Mouse (Mus musculus): ENCODE data around the gene Spred2. TPM values are rescaled to one million over a fixed set of nuclear protein-coding genes. Genes with fewer than 3 reads are reported as not detected.

Gene Spred2
- total RNA-seq, 1 experiment from 2014 or later: 4.9 TPM

DNA sequence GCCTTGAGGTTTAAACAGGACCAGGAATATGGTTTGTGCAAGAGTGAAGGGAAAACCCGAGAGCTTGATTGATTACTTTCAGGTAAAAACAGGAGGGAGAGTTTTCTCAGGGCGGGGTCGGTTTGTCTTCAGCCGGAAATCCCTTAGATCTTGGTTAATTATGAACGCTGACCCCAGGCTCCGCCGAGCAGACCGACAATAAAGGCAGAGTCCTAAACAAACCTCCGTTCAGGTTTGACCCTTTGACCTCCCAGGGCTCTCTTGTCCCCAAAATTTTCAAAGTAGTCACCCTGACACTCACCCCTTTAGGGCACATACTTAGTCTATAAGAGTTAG is 63.5 kb downstream of the Spred2 start:
- no peak for ATAC-seq (replicated peaks in 1 of 2; ENCODE audit: insufficient read depth in 1 of 2, low FRiP score in 2 of 2, low TSS enrichment in 1 of 2, low read depth in 1 of 2, poor library complexity in 2 of 2, severe bottlenecking in 2 of 2)

DNA sequence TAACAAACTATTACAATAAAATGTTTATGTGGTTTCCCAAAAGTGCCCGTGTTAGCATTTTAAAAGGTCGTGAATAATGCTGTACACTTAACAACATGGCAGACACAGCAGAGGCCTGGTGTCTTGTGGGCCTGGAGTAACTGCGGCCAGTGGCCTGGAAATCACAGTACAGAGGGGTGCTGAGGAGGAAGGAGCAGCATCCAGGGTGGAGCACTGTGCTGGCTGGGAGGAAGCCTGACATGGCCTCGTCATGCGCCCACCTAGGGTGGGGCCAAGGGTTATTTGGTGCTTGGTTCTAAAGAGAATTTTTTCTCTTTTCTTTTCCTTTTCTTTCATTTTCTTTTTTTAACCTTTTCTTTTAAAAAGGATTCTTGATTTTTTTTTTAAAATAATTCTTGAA is 64.0 kb downstream of the Spred2 start:
- ATAC-seq (replicated peaks in 1 of 2; ENCODE audit: insufficient read depth in 1 of 2, low FRiP score in 2 of 2, low TSS enrichment in 1 of 2, low read depth in 1 of 2, poor library complexity in 2 of 2, severe bottlenecking in 2 of 2): no peak

DNA sequence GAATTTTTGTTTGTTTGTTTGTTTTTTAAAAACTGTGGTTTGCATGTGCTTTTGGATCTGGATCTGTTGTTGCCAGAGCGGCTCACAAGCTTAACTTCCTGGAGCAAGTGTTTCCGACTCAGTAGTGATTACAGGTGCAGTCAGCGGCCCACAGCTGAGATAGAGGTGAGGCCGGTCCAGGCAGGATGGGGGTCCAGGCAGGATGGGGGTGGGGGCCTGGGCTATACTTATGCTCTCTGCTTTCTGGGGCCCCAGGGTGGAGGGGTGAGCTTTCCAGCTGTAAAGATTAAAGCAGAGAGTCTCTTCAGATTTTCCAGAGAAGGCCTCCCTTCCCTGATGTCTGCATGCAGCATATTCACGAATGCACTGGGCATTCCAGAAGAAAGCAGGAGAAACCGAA is 64.5 kb downstream of the Spred2 start:
- no peak for ATAC-seq (replicated peaks in 1 of 2; ENCODE audit: insufficient read depth in 1 of 2, low FRiP score in 2 of 2, low TSS enrichment in 1 of 2, low read depth in 1 of 2, poor library complexity in 2 of 2, severe bottlenecking in 2 of 2)

DNA sequence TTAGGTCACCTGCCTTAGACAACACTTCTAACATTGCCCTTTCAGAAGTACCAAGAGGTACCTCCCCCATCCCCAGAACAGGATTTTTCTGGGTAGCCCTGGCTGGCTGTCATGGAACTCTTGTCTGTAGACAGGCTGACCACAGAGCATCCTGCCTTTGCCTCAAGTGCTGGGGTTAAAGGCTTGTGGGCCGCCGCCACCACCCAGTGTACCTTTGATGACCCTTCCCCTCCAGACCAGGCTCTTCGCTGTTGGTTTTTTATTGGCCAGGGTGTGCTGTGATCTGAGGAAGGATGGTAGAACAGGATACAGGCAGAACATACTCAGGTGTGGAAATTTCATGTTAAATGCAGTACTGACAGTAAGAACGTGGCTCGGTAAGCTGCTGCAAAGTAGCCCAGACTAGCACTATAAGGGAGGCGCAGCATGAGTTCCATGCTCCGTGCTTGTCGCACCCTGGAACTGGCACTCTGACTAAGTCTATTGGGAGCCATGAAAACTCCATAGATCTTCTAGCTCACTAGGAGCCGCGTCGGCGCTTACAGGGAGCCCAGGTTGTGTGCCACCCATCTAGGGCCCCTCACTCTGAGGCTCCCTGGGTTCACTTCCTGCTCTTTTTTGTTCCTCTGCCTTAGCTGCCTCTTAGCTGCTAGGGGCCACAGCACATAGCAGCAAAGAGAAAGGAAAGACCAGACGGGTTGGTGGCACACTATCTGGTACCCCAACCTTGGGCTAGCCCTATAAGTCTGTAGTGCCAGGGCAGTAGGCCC is 65.2 kb downstream of the Spred2 start:
- ATAC-seq (replicated peaks in 1 of 2; ENCODE audit: insufficient read depth in 1 of 2, low FRiP score in 2 of 2, low TSS enrichment in 1 of 2, low read depth in 1 of 2, poor library complexity in 2 of 2, severe bottlenecking in 2 of 2): peak; percentile 20 to 25

DNA sequence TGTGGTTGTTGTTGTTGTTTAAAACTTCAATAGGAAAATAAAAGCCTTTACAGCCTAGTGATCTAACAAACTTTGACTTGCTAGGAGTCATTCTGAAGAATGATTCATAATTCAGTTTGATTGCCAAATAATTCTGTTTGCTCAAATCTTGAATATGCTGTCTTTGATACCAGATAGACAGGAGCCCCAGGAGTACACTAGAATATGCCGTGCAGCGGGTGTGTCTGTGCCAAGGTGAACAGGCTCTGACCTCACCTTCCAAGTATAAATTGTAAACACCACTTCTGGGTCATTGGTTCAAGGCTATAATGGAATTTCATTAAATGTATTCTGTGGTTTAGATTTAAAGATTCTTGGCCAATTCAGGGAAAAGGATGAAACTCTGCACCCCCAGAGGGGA is 66.6 kb downstream of the Spred2 start:
- no peak for ATAC-seq (replicated peaks in 1 of 2; ENCODE audit: insufficient read depth in 1 of 2, low FRiP score in 2 of 2, low TSS enrichment in 1 of 2, low read depth in 1 of 2, poor library complexity in 2 of 2, severe bottlenecking in 2 of 2)

DNA sequence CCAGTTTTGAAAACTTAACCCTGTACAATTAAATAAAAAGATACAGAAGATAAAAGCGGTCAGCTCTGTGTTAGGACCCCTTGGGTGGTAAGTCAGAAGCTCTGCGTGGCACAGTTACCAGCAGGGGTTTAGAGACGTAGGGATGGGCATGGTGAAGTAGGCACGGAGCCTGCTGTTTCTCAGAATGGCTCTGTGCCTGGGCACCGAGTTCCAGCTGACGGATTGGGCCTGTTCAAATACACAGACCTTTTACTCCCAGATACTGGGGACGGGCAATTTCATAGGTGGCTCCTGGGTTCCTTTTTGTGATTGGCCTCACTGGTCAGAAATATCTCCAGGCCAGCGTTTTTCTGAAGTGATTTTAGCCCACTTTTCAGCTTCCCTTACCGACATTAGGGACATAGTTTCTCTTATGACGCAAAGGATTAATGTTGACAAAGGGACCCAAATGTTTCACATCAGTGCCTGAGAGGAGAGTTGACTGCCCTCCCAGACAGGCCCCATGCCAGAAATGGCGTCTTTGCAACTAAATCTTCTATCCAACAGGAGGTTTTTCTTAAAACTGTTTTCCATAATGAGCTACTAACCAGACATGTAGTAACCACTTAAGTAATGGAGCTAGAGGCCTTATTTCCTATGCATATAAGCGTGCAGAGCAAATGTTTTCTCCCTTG is 67.3 kb downstream of the Spred2 start:
- no peak for ATAC-seq (replicated peaks in 1 of 2; ENCODE audit: insufficient read depth in 1 of 2, low FRiP score in 2 of 2, low TSS enrichment in 1 of 2, low read depth in 1 of 2, poor library complexity in 2 of 2, severe bottlenecking in 2 of 2)

DNA sequence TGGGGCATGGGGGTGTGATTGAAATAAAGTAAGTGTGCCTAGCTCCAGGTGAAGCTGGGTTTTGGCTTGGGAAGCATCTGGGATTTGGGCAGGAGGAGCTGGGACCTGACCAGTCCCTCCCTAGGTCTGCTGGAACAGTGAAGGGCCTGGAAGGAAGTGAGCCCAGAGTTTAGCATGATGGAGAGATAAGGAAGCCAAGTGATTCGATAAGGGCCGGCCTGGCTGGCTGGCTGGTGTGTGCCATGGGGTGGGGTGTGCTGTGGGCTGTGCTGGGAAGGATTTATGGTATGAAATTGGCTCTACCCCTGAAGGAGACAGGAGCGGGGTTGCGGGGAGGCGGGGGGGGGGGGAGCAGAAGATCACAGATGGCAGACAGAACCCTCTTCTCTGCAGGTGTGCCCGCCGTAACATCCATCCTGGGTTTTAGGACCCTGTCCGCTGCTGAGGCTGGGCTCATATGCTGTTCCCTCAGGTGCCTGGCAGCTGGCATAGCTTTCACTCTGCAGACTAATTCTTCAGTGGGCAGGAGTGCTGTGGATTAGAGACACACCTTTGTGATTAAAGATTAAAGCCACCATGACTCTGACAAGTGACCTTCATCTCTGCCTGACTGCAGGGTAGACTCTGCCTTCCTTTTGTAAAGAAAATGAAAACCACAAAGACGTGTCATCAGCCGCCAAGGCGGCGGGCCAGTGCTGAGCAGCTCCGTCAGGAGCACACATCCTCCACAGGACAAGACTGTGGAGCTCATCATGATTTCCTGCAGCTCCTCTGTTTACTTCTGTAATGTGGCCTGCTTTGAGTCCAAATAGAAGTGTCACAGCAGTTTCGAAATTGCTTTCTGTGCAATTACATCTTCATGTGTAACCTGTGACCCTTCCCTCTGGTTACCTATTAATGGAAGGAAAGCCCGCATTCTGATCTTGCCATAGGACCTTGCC is 68.4 kb downstream of the Spred2 start:
- ATAC-seq (replicated peaks in 1 of 2; ENCODE audit: insufficient read depth in 1 of 2, low FRiP score in 2 of 2, low TSS enrichment in 1 of 2, low read depth in 1 of 2, poor library complexity in 2 of 2, severe bottlenecking in 2 of 2): peak in 1 of 2 experiments; percentile 9; a peak in 1 of 4 replicates

DNA sequence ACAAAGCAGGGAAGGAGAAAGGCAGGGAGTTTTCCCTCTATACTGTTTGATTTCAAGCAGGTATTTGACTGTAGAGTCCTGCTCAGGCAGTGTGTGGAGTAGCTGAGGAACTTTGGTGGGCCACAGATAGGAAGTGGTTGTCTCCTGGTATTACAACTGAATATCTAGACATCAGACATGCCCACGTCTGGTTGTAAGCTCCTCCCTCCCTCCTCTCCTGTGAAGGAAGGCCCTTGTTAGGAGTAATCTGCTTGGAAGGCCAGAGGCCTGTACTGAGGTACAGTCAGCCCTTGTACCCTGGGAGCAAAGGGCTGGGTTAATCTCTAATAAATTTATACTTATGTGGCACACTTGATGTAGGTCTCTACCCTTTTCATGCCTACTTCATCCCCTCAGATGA is 69.6 kb downstream of the Spred2 start:
- ATAC-seq (replicated peaks in 1 of 2; ENCODE audit: insufficient read depth in 1 of 2, low FRiP score in 2 of 2, low TSS enrichment in 1 of 2, low read depth in 1 of 2, poor library complexity in 2 of 2, severe bottlenecking in 2 of 2): peak; percentile 65 to 77

DNA sequence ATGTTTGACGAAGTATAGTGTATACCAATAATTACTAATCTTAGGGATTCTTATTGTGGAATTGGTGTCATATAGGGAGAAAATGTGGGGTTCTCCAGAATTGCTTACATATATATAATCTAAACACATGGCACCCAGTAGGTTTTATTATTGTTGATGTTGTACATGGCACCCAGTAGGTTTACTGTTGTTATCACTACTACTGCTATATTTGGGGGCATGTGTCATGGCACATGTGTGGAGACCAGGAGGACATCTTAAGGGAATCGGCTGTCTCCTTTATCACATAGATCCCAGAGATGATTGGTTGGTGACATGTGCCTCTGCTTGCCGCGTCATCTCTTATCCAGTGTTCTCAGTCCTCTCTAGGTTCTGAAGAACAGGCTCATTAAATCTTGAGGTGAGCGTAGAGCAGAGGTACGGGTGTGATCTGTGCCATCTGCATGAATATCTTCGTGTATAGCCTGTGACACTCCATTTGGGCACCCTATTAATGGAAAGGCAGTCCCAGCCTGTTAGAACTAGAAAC is 70.2 kb downstream of the Spred2 start:
- no peak for ATAC-seq (replicated peaks in 1 of 2; ENCODE audit: insufficient read depth in 1 of 2, low FRiP score in 2 of 2, low TSS enrichment in 1 of 2, low read depth in 1 of 2, poor library complexity in 2 of 2, severe bottlenecking in 2 of 2)

DNA sequence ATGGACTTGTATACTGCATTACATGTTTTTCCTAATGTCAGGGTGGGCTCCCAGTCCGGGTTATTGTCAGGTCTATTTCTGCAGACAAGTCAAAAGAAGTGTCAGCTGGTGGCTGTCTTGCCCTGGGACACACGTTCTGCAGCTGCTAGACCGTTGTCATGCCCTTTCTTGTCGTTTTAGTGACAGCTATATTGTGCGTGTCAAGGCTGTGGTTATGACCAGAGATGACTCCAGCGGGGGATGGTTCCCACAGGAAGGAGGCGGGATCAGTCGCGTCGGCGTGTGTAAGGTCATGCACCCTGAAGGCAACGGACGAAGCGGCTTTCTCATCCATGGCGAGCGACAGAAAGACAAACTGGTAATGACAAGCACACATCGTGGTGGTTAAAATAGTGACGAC is 73.8 kb downstream of the Spred2 start:
- peak; percentile 40 to 50 for ATAC-seq (replicated peaks in 1 of 2; ENCODE audit: insufficient read depth in 1 of 2, low FRiP score in 2 of 2, low TSS enrichment in 1 of 2, low read depth in 1 of 2, poor library complexity in 2 of 2, severe bottlenecking in 2 of 2)

DNA sequence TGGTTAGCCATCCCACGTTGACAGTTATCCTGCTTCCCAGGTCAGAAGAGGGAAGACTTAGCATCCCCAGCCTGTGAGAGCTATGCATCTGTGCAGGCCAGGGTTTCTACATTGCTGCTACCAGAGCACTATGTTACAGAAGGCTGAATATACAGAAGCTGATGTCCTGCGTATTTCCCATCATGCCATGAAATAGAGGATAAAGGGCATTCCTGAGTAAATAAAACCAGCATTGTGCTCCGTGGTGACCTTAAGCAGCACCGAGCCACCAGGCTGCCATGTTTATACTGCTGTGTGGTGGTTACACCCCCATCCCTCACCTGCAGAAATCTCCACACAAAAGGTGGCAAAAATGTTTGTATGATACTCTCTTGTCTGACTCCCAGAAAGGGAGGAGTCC is 78.7 kb downstream of the Spred2 start:
- ATAC-seq (replicated peaks in 1 of 2; ENCODE audit: insufficient read depth in 1 of 2, low FRiP score in 2 of 2, low TSS enrichment in 1 of 2, low read depth in 1 of 2, poor library complexity in 2 of 2, severe bottlenecking in 2 of 2): no peak

DNA sequence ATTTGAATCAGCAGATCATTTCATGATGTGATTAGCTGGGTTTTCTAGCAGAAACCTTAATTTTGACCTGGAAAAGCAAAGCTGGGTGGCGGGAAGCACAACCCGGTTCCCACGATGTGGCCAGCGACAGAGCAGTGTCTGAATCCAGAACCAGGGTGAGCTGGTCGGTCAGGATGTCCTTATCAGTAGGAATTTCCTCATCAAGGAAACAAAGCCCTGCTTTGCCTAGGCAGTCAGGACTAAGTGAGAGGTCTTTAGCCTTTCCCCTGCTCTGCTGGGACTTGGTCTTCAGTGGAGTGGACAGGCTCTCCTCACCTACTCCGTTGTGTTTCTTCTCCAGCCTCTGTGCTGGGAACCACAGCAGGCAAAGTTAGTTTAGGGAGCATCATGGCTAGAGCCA is 83.5 kb downstream of the Spred2 start:
- no peak for ATAC-seq (replicated peaks in 1 of 2; ENCODE audit: insufficient read depth in 1 of 2, low FRiP score in 2 of 2, low TSS enrichment in 1 of 2, low read depth in 1 of 2, poor library complexity in 2 of 2, severe bottlenecking in 2 of 2)

DNA sequence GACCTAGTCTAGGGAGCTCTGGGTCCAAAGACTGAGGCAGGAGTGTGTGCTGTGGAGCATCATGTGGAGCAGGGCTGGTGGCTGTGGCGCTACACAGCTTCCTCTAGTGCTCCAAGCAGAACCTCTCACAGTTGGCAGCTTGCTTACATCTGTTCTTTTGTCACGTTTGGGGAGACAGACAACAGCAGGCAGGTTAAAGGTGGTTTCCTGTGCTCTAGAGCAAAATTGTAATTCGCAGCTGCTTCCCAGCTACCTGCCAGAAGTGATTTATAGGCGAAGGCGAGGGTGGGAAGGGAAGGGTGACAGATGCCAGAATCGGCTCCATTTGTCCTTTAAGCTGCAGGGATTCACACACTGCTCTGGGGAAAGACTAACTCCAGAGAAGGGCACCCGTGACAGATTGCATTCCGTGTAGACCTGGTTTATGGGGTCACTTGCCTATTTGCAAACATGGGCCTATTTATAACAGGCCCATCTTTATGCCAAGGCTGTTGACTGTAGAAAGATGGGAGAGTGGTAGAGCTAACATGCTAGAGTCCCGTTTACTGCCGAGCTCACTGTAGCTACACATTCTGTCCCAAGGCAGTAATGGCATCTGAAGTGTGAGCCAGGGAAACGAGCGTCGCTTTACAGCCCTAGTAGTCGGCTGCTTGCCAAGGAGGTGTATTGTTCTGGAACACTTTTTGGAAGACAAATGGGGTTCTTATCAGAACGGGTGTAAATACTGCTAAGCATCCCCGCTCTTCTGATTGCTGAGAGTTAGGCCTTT is 87.2 kb downstream of the Spred2 start:
- ATAC-seq (replicated peaks in 1 of 2; ENCODE audit: insufficient read depth in 1 of 2, low FRiP score in 2 of 2, low TSS enrichment in 1 of 2, low read depth in 1 of 2, poor library complexity in 2 of 2, severe bottlenecking in 2 of 2): peak in 1 of 2 experiments; percentile 36; a peak in 2 of 4 replicates

DNA sequence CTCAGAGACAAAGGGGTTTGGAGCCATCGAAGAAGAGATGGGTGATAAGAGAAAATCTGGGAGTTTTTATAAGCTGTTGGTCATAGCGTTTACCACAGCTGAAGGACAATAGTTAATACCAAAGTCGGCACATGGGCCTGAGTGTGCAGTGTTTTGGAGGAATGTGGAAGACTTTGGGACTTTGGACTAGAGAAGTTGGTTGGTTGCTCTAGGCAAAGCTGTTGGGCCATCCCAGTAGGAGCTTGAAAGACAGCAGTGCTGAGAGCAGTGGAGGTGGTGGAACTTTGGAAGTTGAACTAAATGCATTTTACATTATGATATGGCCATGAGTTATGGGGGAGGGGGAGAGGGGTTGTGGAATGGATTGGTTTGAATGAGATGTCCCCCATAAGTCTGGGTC is 89.2 kb downstream of the Spred2 start:
- ATAC-seq (replicated peaks in 1 of 2; ENCODE audit: insufficient read depth in 1 of 2, low FRiP score in 2 of 2, low TSS enrichment in 1 of 2, low read depth in 1 of 2, poor library complexity in 2 of 2, severe bottlenecking in 2 of 2): no peak

DNA sequence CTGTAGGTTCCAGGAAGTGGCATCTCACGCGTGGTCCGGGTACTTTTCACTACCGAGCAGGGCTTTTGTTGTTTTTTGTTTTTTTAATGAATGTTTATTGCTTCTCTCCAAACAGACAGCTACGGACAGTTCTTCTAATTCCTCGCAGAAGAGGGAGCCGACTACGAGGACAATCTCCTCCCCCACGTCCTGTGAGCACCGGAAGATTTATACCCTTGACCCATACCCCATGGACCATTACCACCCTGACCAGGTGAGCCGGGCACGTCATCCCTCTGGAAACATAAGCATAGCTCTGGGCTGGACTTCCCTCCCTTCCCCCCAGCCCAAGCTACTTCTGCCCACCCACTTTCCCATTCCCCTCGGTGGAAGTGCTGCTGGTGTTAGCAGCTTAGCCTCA is 93.8 kb downstream of the Spred2 start:
- ATAC-seq (replicated peaks in 1 of 2; ENCODE audit: insufficient read depth in 1 of 2, low FRiP score in 2 of 2, low TSS enrichment in 1 of 2, low read depth in 1 of 2, poor library complexity in 2 of 2, severe bottlenecking in 2 of 2): no peak

DNA sequence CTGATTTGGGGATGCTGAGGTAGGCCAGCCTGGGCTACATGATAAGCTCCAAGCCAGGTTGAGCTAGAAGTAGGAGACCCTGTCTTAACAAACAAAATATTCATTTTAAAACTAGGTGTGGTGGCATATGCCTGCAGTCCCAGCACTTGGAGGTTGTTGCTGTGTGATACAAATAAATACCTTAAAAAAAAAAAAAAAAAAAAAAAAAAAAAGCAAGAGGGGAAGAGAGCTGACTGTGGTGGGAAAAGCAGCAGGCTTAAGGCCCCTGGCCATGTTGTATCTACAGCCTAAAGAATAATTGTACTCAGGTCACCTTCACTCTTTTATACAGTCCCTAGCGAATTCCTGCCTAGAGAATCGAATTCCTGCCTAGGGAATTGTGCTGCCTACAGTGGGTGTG is 94.7 kb downstream of the Spred2 start:
- ATAC-seq (replicated peaks in 1 of 2; ENCODE audit: insufficient read depth in 1 of 2, low FRiP score in 2 of 2, low TSS enrichment in 1 of 2, low read depth in 1 of 2, poor library complexity in 2 of 2, severe bottlenecking in 2 of 2): no peak

DNA sequence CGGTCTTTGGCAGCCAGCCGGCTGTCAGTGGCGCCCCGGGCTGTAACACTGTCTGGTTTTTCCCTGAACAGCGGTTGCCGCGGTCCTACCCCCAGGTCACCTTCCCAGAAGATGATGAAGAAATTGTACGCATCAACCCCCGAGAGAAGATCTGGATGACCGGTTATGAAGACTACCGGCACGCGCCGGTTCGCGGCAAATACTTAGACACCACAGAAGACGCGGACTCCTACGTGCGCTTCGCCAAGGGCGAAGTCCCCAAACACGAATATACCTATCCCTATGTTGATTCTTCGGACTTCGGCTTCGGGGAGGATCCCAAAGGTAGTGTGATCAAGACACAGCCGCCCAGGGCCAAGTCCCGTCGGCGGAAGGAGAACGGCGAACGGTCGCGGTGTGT is 96.5 kb downstream of the Spred2 start:
- no peak for ATAC-seq (replicated peaks in 1 of 2; ENCODE audit: insufficient read depth in 1 of 2, low FRiP score in 2 of 2, low TSS enrichment in 1 of 2, low read depth in 1 of 2, poor library complexity in 2 of 2, severe bottlenecking in 2 of 2)
